Mouse (Mus musculus) CH12.LX (cell line): ENCODE measurements around the gene Trmt10c.

ENCODE experiments used
- CTCF ChIP-seq, 2 experiments: IDR thresholded peaks in 1 of 2; conservative IDR thresholded peaks in 1 of 2; 2 replicates each; pipeline ENCODE4 v1.5.1; 2011 to 2012; ENCODE audit warnings: low read depth in 2 of 2, low read length in 2 of 2, improper control_type of control experiment in 1 of 2, inconsistent platforms in 1 of 2, mild to moderate bottlenecking in 1 of 2, moderate library complexity in 1 of 2
- ZC3H11A ChIP-seq: IDR thresholded peaks from 2 replicates; pipeline ENCODE4 v1.6.1; 2012; ENCODE audit warnings: low read depth, mild to moderate bottlenecking, inconsistent platforms, low read length, improper control_type of control experiment

DNA sequence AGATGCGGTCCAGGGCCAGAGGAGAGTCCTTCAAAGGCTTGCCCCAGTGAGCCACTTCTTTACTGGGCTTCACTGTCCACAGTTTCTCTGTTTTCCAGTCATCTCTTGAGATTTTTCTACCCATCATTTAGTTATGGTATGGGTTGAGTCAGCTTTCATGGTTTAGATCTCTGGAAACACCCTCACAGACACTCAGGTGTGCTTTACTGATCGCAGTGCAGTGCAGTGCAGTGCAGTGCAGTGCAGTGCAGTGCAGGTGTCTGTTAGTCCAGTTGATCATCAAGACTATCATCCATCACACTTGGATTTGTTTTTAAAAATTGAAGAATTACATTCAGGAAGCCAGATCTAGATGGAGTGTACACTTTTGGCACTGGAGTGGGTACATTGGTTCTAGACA, 48.7 kb upstream of the Trmt10c start:
- TF ChIP-seq CTCF (conservative IDR thresholded peaks at IDR 0.05 in 1 of 2, IDR thresholded peaks at IDR 0.05 in 1 of 2; ENCODE audit: low read depth in 2 of 2, low read length in 2 of 2): no peak
- no peak for TF ChIP-seq ZC3H11A
